Mouse (Mus musculus): Measurements from ENCODE around the gene Dmc1. TPM values are rescaled to one million over a fixed set of nuclear protein-coding genes. Genes with fewer than 3 reads are reported as not detected.
A peak's percentile ranks its signal among the peaks of the same experiment; 100 is the strongest.

Gene Dmc1
- polyA plus RNA-seq, 1 experiment from 2014 or later = 1.8 TPM

GRCm38 (mm10) chr15:79547289-79547820 is 57.6 kb downstream of the Dmc1 start:
- Histone ChIP-seq H3K9me3 (no peaks in the 10 kb centered on the region), H3K9ac (no peak overlapping the region), H3K4me2 (peak overlapping the region; percentile 59), H3K27me3 (no peaks in the 10 kb centered on the region; the same call in 1 of the 2 replicates), H3K36me3 (replicated peaks) (peaks cover 21% of the 10 kb centered on the region), H3K4me3 (replicated peaks) (peak overlapping the region; percentile 92), H3K27ac (peak overlapping the region; percentile 97), H3K4me1 (peaks cover 27% of the 10 kb centered on the region)
- ATAC-seq (ENCODE audit: low FRiP score) = no peak; the same call in 1 of the 2 replicates
- 79% methylated on average over 17 of the region's 17 CpGs for WGBS

GRCm38 (mm10) chr15:79546410-79547288 is 58.3 kb downstream of the Dmc1 start, which contains the start of gene Ddx17:
Gene Ddx17, minus strand, starts transcription at chr15:79546741.
- peak; percentile 98 for ATAC-seq (ENCODE audit: low FRiP score)
- Histone ChIP-seq H3K9ac (peak within 1 kb of the TSS; percentile 96), H3K27ac (peak within 1 kb of the TSS; percentile 97), H3K27me3 (no peaks in the 10 kb centered on the region), H3K4me3 (replicated peaks) (peak within 1 kb of the TSS; percentile 92), H3K4me2 (peak within 1 kb of the TSS; percentile 85), H3K4me1 (peaks cover 27% of the 10 kb centered on the region), H3K9me3 (no peaks in the 10 kb centered on the region), H3K36me3 (replicated peaks) (peaks cover 28% of the 10 kb centered on the region)
- WGBS = 1% methylated on average over 80 of the region's 84 CpGs

- peaks cover 27% of the 10 kb centered on the region for H3K4me1 ChIP-seq
- peak overlapping the region; percentile 97 for H3K27ac ChIP-seq
- H3K36me3 ChIP-seq (replicated peaks) = peaks cover 35% of the 10 kb centered on the region
- peak overlapping the region; percentile 92 for H3K4me3 ChIP-seq (replicated peaks)
- H3K9ac ChIP-seq = peak overlapping the region; percentile 96
- H3K27me3 ChIP-seq = no peaks in the 10 kb centered on the region
- peak overlapping the region; percentile 85 for H3K4me2 ChIP-seq
- H3K9me3 ChIP-seq = no peaks in the 10 kb centered on the region
- ATAC-seq (ENCODE audit: low FRiP score) = peak; percentile 77
- 0% methylated on average over 52 of the region's 52 CpGs for WGBS
These were observed 58.9 kb downstream of the Dmc1 start for GRCm38 (mm10) chr15:79545921-79546399.

GRCm38 (mm10) chr15:79545496-79545895 is 59.4 kb downstream of the Dmc1 start:
- no peak for ATAC-seq (ENCODE audit: low FRiP score)
- peaks cover 27% of the 10 kb centered on the region for H3K4me1 ChIP-seq
- H3K9me3 ChIP-seq = no peaks in the 10 kb centered on the region
- H3K36me3 ChIP-seq (replicated peaks) = peaks cover 39% of the 10 kb centered on the region
- peak overlapping the region; percentile 96 for H3K9ac ChIP-seq
- 8% methylated on average over 3 of the region's 3 CpGs for WGBS
- H3K27me3 ChIP-seq = no peaks in the 10 kb centered on the region
- H3K4me2 ChIP-seq = peak overlapping the region; percentile 85
- H3K27ac ChIP-seq = peak overlapping the region; percentile 97
- H3K4me3 ChIP-seq (replicated peaks) = peak overlapping the region; percentile 92

- no peak for ATAC-seq (ENCODE audit: low FRiP score)
- Histone ChIP-seq H3K4me2 (peak overlapping the region; percentile 85), H3K4me3 (replicated peaks) (peak overlapping the region; percentile 17), H3K4me1 (peaks cover 27% of the 10 kb centered on the region), H3K27ac (no peak overlapping the region), H3K27me3 (no peaks in the 10 kb centered on the region), H3K9ac (no peak overlapping the region), H3K36me3 (replicated peaks) (peaks cover 55% of the 10 kb centered on the region), H3K9me3 (no peaks in the 10 kb centered on the region)
- 91% methylated on average over 3 of the region's 3 CpGs for WGBS
These were observed 60.9 kb downstream of the Dmc1 start for GRCm38 (mm10) chr15:79543968-79544367.

- WGBS = 96% methylated on average over 3 of the region's 3 CpGs
- no peaks in the 10 kb centered on the region for H3K9me3 ChIP-seq
- peaks cover 100% of the 10 kb centered on the region for H3K36me3 ChIP-seq (replicated peaks)
These were observed 71.1 kb downstream of the Dmc1 start for GRCm38 (mm10) chr15:79533796-79534195.

GRCm38 (mm10) chr15:79529935-79530334 is 75.0 kb downstream of the Dmc1 start:
- WGBS = 89% methylated on average over 7 of the region's 7 CpGs

More at GRCm38 (mm10) chr15:79533796-79534195, 71.1 kb downstream of the Dmc1 start:
- Histone ChIP-seq H3K9ac (no peak overlapping the region), H3K4me3 (replicated peaks) (no peak overlapping the region), H3K4me1 (no peaks in the 10 kb centered on the region), H3K4me2 (no peak overlapping the region), H3K27me3 (no peaks in the 10 kb centered on the region), H3K27ac (no peak overlapping the region)
- ATAC-seq (ENCODE audit: low FRiP score) = no peak

GRCm38 (mm10) chr15:79527991-79528639 is 76.8 kb downstream of the Dmc1 start:
- Histone ChIP-seq H3K36me3 (replicated peaks) (peaks cover 75% of the 10 kb centered on the region), H3K4me2 (no peak overlapping the region), H3K9ac (no peak overlapping the region), H3K9me3 (no peaks in the 10 kb centered on the region), H3K27me3 (no peaks in the 10 kb centered on the region), H3K4me3 (replicated peaks) (no peak overlapping the region), H3K27ac (no peak overlapping the region), H3K4me1 (no peaks in the 10 kb centered on the region)
- no peak for ATAC-seq (ENCODE audit: low FRiP score)
- WGBS = 79% methylated on average over 5 of the region's 5 CpGs

More at GRCm38 (mm10) chr15:79529935-79530334, 75.0 kb downstream of the Dmc1 start:
- no peak overlapping the region for H3K4me3 ChIP-seq (replicated peaks)
- H3K36me3 ChIP-seq (replicated peaks) = peaks cover 93% of the 10 kb centered on the region
- H3K4me2 ChIP-seq = no peak overlapping the region
- H3K4me1 ChIP-seq = no peaks in the 10 kb centered on the region
- no peak overlapping the region for H3K9ac ChIP-seq
- no peaks in the 10 kb centered on the region for H3K9me3 ChIP-seq
- H3K27ac ChIP-seq = no peak overlapping the region
- no peak for ATAC-seq (ENCODE audit: low FRiP score)
- no peaks in the 10 kb centered on the region for H3K27me3 ChIP-seq

- peaks cover 66% of the 10 kb centered on the region for H3K36me3 ChIP-seq (replicated peaks)
- H3K4me3 ChIP-seq (replicated peaks) = no peak overlapping the region
- no peak overlapping the region for H3K27ac ChIP-seq
- 79% methylated on average over 4 of the region's 4 CpGs for WGBS
- H3K4me2 ChIP-seq = no peak overlapping the region
- ATAC-seq (ENCODE audit: low FRiP score) = 0 out of 2 replicates have a peak, but pooled peaks have one; percentile 31
- no peaks in the 10 kb centered on the region for H3K27me3 ChIP-seq
- H3K4me1 ChIP-seq = no peaks in the 10 kb centered on the region
- no peaks in the 10 kb centered on the region for H3K9me3 ChIP-seq
- H3K9ac ChIP-seq = no peak overlapping the region
These were observed 77.7 kb downstream of the Dmc1 start for GRCm38 (mm10) chr15:79527192-79527591.

GRCm38 (mm10) chr15:79525979-79526768 is 78.7 kb downstream of the Dmc1 start:
- Histone ChIP-seq H3K27me3 (no peaks in the 10 kb centered on the region), H3K36me3 (replicated peaks) (peaks cover 55% of the 10 kb centered on the region), H3K9ac (no peak overlapping the region), H3K4me1 (no peaks in the 10 kb centered on the region), H3K27ac (0 out of 2 replicates have a peak overlapping the region, but pooled peaks have one; percentile 16), H3K4me3 (replicated peaks) (no peak overlapping the region), H3K9me3 (no peaks in the 10 kb centered on the region), H3K4me2 (no peak overlapping the region)
- ATAC-seq (ENCODE audit: low FRiP score) = no peak
- 69% methylated on average over 9 of the region's 9 CpGs for WGBS

- no peak for ATAC-seq (ENCODE audit: low FRiP score)
- Histone ChIP-seq H3K9me3 (no peaks in the 10 kb centered on the region), H3K4me3 (replicated peaks) (no peak overlapping the region), H3K27me3 (no peaks in the 10 kb centered on the region), H3K27ac (no peak overlapping the region), H3K9ac (no peak overlapping the region), H3K4me1 (no peaks in the 10 kb centered on the region), H3K4me2 (no peak overlapping the region), H3K36me3 (replicated peaks) (peaks cover 49% of the 10 kb centered on the region)
- 90% methylated on average over 5 of the region's 5 CpGs for WGBS
These were observed 79.3 kb downstream of the Dmc1 start for GRCm38 (mm10) chr15:79525564-79525963.

Measured in forebrain, embryonic 12.5 days (tissue).